Mouse (Mus musculus) spleen, adult 12 weeks (tissue): Measurements from ENCODE around the gene Tmem119.

ENCODE experiments used
- DNase-seq: peaks from one replicate; pipeline ENCODE4 v3.0.0; 2022; ENCODE audit warnings: low spot score

The Tmem119 gene

GRCm38 (mm10) chr5:113761585-113761984 lies 38.7 kb downstream of the Tmem119 start:
- DNase-seq = no peak

GRCm38 (mm10) chr5:113755347-113756030 lies 44.8 kb downstream of the Tmem119 start:
- DNase-seq = no peak

GRCm38 (mm10) chr5:113751521-113752157 lies 48.7 kb downstream of the Tmem119 start:
- DNase-seq = no peak

- no peak for DNase-seq
Observed at GRCm38 (mm10) chr5:113748556-113749331, 51.6 kb downstream of the Tmem119 start.

- no peak for DNase-seq
Observed at GRCm38 (mm10) chr5:113747629-113748028, 52.7 kb downstream of the Tmem119 start.
